Mouse (Mus musculus) heart, embryonic 11.5 days (tissue): ENCODE results near the gene Srsf3. TPM values are rescaled to one million over a fixed set of nuclear protein-coding genes. Genes with fewer than 3 reads are reported as not detected.

Experiments
- ATAC-seq: fragments of 200-750 bp; cut with Nextera tagmentation; replicated peaks from 2 replicates; pipeline ENCODE4 v1.8.0; 2017; ENCODE audit warnings: moderate library complexity; ENCODE audit not compliant: insufficient number of reproducible peaks, low FRiP score, low TSS enrichment
- H3K27ac ChIP-seq: fragments of 300-500 bp; sonication (generic); 2 replicates; pipeline ENCODE4 v1.5.1; 2014; ENCODE audit warnings: mild to moderate bottlenecking, low read depth, low read length
- H3K27me3 ChIP-seq: fragments of 300-500 bp; sonication (generic); 2 replicates; pipeline ENCODE4 v1.6.1; 2014; ENCODE audit warnings: mild to moderate bottlenecking, low read length, mixed read lengths; ENCODE audit not compliant: control insufficient read depth, insufficient read depth
- H3K36me3 ChIP-seq: fragments of 300-500 bp; sonication (generic); 2 replicates; pipeline ENCODE4 v1.6.1; 2014; ENCODE audit warnings: mild to moderate bottlenecking, low read length, moderate library complexity, mixed read lengths; ENCODE audit not compliant: control insufficient read depth, insufficient read depth
- H3K4me1 ChIP-seq: fragments of 300-500 bp; sonication (generic); 2 replicates; pipeline ENCODE4 v1.6.1; 2014; ENCODE audit warnings: low read length; ENCODE audit not compliant: control insufficient read depth, insufficient read depth
- H3K4me2 ChIP-seq: fragments of 300-500 bp; sonication (generic); 2 replicates; pipeline ENCODE4 v1.6.1; 2014; ENCODE audit warnings: mild to moderate bottlenecking, moderate library complexity
- H3K4me3 ChIP-seq: fragments of 300-500 bp; sonication (generic); 2 replicates; pipeline ENCODE4 v1.5.1; 2014; ENCODE audit warnings: low read depth, low read length
- H3K9ac ChIP-seq: fragments of 300-500 bp; sonication (generic); 2 replicates; pipeline ENCODE4 v1.6.1; 2014; ENCODE audit warnings: mild to moderate bottlenecking, low read depth, low read length, moderate library complexity
- H3K9me3 ChIP-seq: fragments of 300-500 bp; sonication (generic); replicated peaks from 2 replicates; pipeline ENCODE4 v1.6.1; 2016; ENCODE audit warnings: low read length; ENCODE audit not compliant: control insufficient read depth
- WGBS: fragments of 180-500 bp; shearing (Covaris S2); extraction: QIAGEN DNeasy Blood & Tissue Kit; methylation state at CpG from one replicate; pipeline ENCODE4 v1.1.7; 2014; ENCODE audit not compliant: insufficient replicate concordance; 5-methylcytosine and 5-hydroxymethylcytosine counted together
- polyA plus RNA-seq: library from polyadenylated mRNA; unstranded; fragments of >200 nt; fragmentation: Nextera tagmentation; extraction: Ambion mirVana; gene quantifications from 2 replicates; pipeline ENCODE4 v1.2.1, GENCODE M21; 2014

The Srsf3 gene
- polyA plus RNA-seq, 1 experiment from 2014 or later, result 420 TPM

GRCm38 (mm10) chr17:29080758-29081617, 48.6 kb downstream of the Srsf3 start:
- H3K4me1 ChIP-seq, result peaks cover 23% of the 10 kb centered on the region
- H3K4me3 ChIP-seq, result peak overlapping the region; percentile 18
- no peak overlapping the region for H3K27ac ChIP-seq
- H3K9ac ChIP-seq, result no peak overlapping the region
- peaks cover 17% of the 10 kb centered on the region for H3K27me3 ChIP-seq
- peak overlapping the region; percentile 50 for H3K4me2 ChIP-seq
- no peak; the same call in 1 of the 2 replicates for ATAC-seq
- no peaks in the 10 kb centered on the region for H3K9me3 ChIP-seq
- 3% methylated on average over 23 of the region's 23 CpGs for WGBS
- H3K36me3 ChIP-seq, result no peaks in the 10 kb centered on the region

GRCm38 (mm10) chr17:29081618-29082381, 49.4 kb downstream of the Srsf3 start:
- peaks cover 17% of the 10 kb centered on the region for H3K27me3 ChIP-seq
- no peak overlapping the region for H3K9ac ChIP-seq
- H3K4me3 ChIP-seq, result peak overlapping the region; percentile 18
- ATAC-seq, result no peak
- WGBS, result 9% methylated on average over 21 of the region's 21 CpGs
- H3K27ac ChIP-seq, result no peak overlapping the region
- H3K36me3 ChIP-seq, result no peaks in the 10 kb centered on the region
- peaks cover 23% of the 10 kb centered on the region for H3K4me1 ChIP-seq
- no peaks in the 10 kb centered on the region for H3K9me3 ChIP-seq
- H3K4me2 ChIP-seq, result peak overlapping the region; percentile 50

GRCm38 (mm10) chr17:29083586-29083985, 51.2 kb downstream of the Srsf3 start:
- Histone ChIP-seq H3K4me1 (peaks cover 16% of the 10 kb centered on the region), H3K9ac (no peak overlapping the region), H3K27me3 (peaks cover 17% of the 10 kb centered on the region), H3K4me2 (no peak overlapping the region), H3K9me3 (no peaks in the 10 kb centered on the region), H3K36me3 (no peaks in the 10 kb centered on the region), H3K4me3 (no peak overlapping the region), H3K27ac (no peak overlapping the region)
- WGBS, result 85% methylated on average over 8 of the region's 8 CpGs
- no peak for ATAC-seq

GRCm38 (mm10) chr17:29084656-29085055, 52.2 kb downstream of the Srsf3 start:
- Histone ChIP-seq H3K9ac (no peak overlapping the region), H3K36me3 (no peaks in the 10 kb centered on the region), H3K4me2 (no peak overlapping the region), H3K9me3 (no peaks in the 10 kb centered on the region), H3K27me3 (peaks cover 15% of the 10 kb centered on the region), H3K4me3 (no peak overlapping the region), H3K4me1 (peaks cover 10% of the 10 kb centered on the region), H3K27ac (no peak overlapping the region)
- WGBS, result 88% methylated on average over 7 of the region's 7 CpGs
- no peak for ATAC-seq

- peaks cover 10% of the 10 kb centered on the region for H3K4me1 ChIP-seq
- H3K4me3 ChIP-seq, result no peak overlapping the region
- H3K36me3 ChIP-seq, result no peaks in the 10 kb centered on the region
- H3K27ac ChIP-seq, result no peak overlapping the region
- H3K9ac ChIP-seq, result no peak overlapping the region
- ATAC-seq, result no peak
- no peak overlapping the region for H3K4me2 ChIP-seq
- peaks cover 15% of the 10 kb centered on the region for H3K27me3 ChIP-seq
- no peaks in the 10 kb centered on the region for H3K9me3 ChIP-seq
- 79% methylated on average over 10 of the region's 10 CpGs for WGBS
Measured at GRCm38 (mm10) chr17:29085266-29085665, 52.8 kb downstream of the Srsf3 start.

- H3K9me3 ChIP-seq, result no peaks in the 10 kb centered on the region
- H3K36me3 ChIP-seq, result no peaks in the 10 kb centered on the region
- no peak for ATAC-seq
- no peak overlapping the region for H3K4me3 ChIP-seq
- 73% methylated on average over 4 of the region's 4 CpGs for WGBS
- no peak overlapping the region for H3K27ac ChIP-seq
- no peak overlapping the region for H3K9ac ChIP-seq
- H3K27me3 ChIP-seq, result peaks cover 4% of the 10 kb centered on the region
- H3K4me1 ChIP-seq, result no peaks in the 10 kb centered on the region
- no peak overlapping the region for H3K4me2 ChIP-seq
Measured at GRCm38 (mm10) chr17:29086916-29087315, 54.5 kb downstream of the Srsf3 start.

GRCm38 (mm10) chr17:29090776-29091175, 58.3 kb downstream of the Srsf3 start, which contains the start of gene Cdkn1a:
TSS of gene Cdkn1a (plus strand) at chr17:29090976.
- no peak within 1 kb of the TSS for H3K4me3 ChIP-seq
- H3K36me3 ChIP-seq, result no peaks in the 10 kb centered on the region
- peaks cover 11% of the 10 kb centered on the region for H3K27me3 ChIP-seq
- 73% methylated on average over 3 of the region's 3 CpGs for WGBS
- no peak for ATAC-seq
- H3K9ac ChIP-seq, result no peak within 1 kb of the TSS
- no peak within 1 kb of the TSS for H3K4me2 ChIP-seq
- H3K4me1 ChIP-seq, result no peaks in the 10 kb centered on the region; the same call in 1 of the 2 replicates
- H3K27ac ChIP-seq, result no peak within 1 kb of the TSS
- no peaks in the 10 kb centered on the region for H3K9me3 ChIP-seq

GRCm38 (mm10) chr17:29091348-29091944, 59.0 kb downstream of the Srsf3 start:
- no peak for ATAC-seq
- WGBS, result 45% methylated on average over 6 of the region's 6 CpGs
- Histone ChIP-seq H3K4me1 (no peaks in the 10 kb centered on the region; the same call in 1 of the 2 replicates), H3K4me2 (no peak overlapping the region), H3K9ac (no peak overlapping the region), H3K36me3 (no peaks in the 10 kb centered on the region), H3K4me3 (no peak overlapping the region), H3K9me3 (no peaks in the 10 kb centered on the region), H3K27ac (no peak overlapping the region), H3K27me3 (peaks cover 11% of the 10 kb centered on the region)
